Mouse (Mus musculus): ENCODE measurements around the gene Slc6a6. TPM values are rescaled to one million over a fixed set of nuclear protein-coding genes. Genes with fewer than 3 reads are reported as not detected.
A peak's percentile ranks its signal among the peaks of the same experiment; 100 is the strongest.

Gene Slc6a6
- polyA plus RNA-seq, 1 experiment from 2014 or later = 40.8 TPM

DNA sequence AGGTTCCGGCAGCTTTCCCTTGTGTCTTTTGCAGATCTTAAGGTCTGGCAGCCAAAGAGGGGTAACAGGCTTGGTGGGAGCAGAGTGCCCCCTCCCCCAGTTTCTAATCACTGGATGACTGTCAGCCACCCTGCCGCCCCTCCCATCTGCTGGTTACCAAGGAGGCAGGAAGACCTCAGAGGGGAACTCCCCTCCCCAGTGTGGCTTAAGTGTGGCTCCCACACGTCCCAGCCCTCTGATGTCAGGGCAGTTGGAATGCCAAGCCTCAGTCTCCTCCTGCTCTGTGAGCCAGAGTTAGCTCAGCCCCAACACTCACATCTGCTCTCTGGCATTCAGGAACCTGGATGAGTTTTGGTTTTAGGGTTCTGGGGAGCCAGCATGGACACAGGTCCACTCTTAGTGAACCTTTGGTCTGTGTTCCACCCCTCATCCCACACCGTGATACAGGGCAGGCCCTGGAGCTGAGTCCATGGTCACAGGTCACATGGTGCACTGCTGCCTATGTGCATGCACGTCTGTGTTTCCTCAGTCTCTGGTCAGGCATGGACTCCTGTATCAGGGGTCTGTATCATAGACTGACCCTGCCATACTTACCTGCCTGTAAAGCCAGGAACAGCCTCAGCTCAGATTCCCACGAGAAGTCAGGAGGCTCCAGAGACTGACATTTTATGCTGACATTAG is 45.2 kb downstream of the Slc6a6 start:
- H3K27ac ChIP-seq (replicated peaks; ENCODE audit: low read depth, low read length) = no peak overlapping the region; the same call in 1 of the 2 replicates
- WGBS = 40% methylated on average over 6 of the region's 6 CpGs
- H3K9ac ChIP-seq (ENCODE audit: low read depth, low read length) = no peak overlapping the region
- H3K36me3 ChIP-seq (ENCODE audit: control insufficient read depth, insufficient read depth, low read length) = peaks cover 70% of the 10 kb centered on the region
- H3K4me1 ChIP-seq (ENCODE audit: control insufficient read depth, insufficient read depth, low read length) = peaks cover 13% of the 10 kb centered on the region
- no peaks in the 10 kb centered on the region for H3K27me3 ChIP-seq (replicated peaks; ENCODE audit: control insufficient read depth, insufficient read depth, low read length)
- DNase-seq (ENCODE audit: low spot score) (peak; percentile 50), ATAC-seq (ENCODE audit: low read depth) (peak; percentile 31; the same call in 1 of the 2 replicates)
- H3K4me2 ChIP-seq (ENCODE audit: low read depth, low read length) = no peak overlapping the region
- H3K9me3 ChIP-seq (ENCODE audit: control insufficient read depth, low read length) = no peaks in the 10 kb centered on the region
- H3K4me3 ChIP-seq (ENCODE audit: low read depth, low read length) = no peak overlapping the region

DNA sequence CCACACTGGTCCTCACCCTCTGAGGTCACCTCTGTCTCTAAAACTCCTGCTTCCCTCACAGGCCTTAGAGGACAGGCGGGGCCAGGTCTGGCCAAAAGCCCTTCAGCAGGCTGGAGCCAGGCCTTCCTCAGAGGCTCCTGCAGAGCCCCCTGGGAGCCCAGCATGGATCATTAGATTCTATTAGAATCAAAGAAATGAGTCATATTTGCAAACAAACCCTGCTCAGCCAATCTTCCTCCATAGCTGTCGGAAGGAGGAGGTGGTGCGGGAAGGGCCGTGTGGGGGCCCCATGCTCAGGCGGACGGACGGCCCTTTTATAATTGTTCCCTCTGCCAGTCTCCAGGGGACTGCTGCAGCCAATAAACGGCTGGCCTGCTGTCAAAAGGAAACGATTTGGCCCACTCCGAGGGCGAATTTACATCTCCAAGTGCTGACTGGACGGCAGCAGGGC is 45.8 kb downstream of the Slc6a6 start:
- WGBS = 19% methylated on average over 12 of the region's 12 CpGs
- peaks cover 68% of the 10 kb centered on the region for H3K36me3 ChIP-seq (ENCODE audit: control insufficient read depth, insufficient read depth, low read length)
- H3K4me1 ChIP-seq (ENCODE audit: control insufficient read depth, insufficient read depth, low read length) = peaks cover 13% of the 10 kb centered on the region
- DNase-seq (ENCODE audit: low spot score) = peak; percentile 87
- peak; percentile 74 for ATAC-seq (ENCODE audit: low read depth)
- H3K27ac ChIP-seq (replicated peaks; ENCODE audit: low read depth, low read length) = peak overlapping the region; percentile 24
- no peak overlapping the region for H3K9ac ChIP-seq (ENCODE audit: low read depth, low read length)
- no peak overlapping the region for H3K4me2 ChIP-seq (ENCODE audit: low read depth, low read length)
- no peaks in the 10 kb centered on the region for H3K27me3 ChIP-seq (replicated peaks; ENCODE audit: control insufficient read depth, insufficient read depth, low read length)
- H3K9me3 ChIP-seq (ENCODE audit: control insufficient read depth, low read length) = no peaks in the 10 kb centered on the region
- H3K4me3 ChIP-seq (ENCODE audit: low read depth, low read length) = no peak overlapping the region

DNA sequence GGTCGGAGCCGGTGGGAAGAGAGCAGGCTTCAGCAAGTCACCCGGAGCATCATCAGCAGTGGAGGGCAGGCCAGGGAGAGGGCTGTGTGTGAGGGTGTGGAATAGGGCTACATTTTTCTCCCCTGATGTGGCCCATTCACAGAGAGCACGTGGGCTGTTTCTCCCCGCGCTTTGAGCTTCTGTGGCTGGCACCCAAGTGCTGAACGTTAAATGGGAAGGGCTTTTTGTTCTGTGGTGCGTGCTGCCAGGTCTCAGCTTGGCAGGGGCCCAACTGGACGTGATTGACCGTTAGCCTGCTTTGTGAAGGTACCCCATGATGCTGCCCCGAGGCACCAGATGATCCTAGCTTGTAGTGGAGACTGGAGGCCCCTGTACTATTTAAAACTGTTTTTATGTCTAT is 48.3 kb downstream of the Slc6a6 start:
- peaks cover 68% of the 10 kb centered on the region for H3K36me3 ChIP-seq (ENCODE audit: control insufficient read depth, insufficient read depth, low read length)
- H3K27me3 ChIP-seq (replicated peaks; ENCODE audit: control insufficient read depth, insufficient read depth, low read length) = no peaks in the 10 kb centered on the region
- no peaks in the 10 kb centered on the region for H3K9me3 ChIP-seq (ENCODE audit: control insufficient read depth, low read length)
- H3K27ac ChIP-seq (replicated peaks; ENCODE audit: low read depth, low read length) = no peak overlapping the region
- ATAC-seq (ENCODE audit: low read depth) = no peak
- H3K9ac ChIP-seq (ENCODE audit: low read depth, low read length) = no peak overlapping the region
- DNase-seq (ENCODE audit: low spot score) = peak; percentile 21
- WGBS = 78% methylated on average over 11 of the region's 11 CpGs
- H3K4me3 ChIP-seq (ENCODE audit: low read depth, low read length) = no peak overlapping the region
- H3K4me1 ChIP-seq (ENCODE audit: control insufficient read depth, insufficient read depth, low read length) = peaks cover 18% of the 10 kb centered on the region
- H3K4me2 ChIP-seq (ENCODE audit: low read depth, low read length) = no peak overlapping the region

DNA sequence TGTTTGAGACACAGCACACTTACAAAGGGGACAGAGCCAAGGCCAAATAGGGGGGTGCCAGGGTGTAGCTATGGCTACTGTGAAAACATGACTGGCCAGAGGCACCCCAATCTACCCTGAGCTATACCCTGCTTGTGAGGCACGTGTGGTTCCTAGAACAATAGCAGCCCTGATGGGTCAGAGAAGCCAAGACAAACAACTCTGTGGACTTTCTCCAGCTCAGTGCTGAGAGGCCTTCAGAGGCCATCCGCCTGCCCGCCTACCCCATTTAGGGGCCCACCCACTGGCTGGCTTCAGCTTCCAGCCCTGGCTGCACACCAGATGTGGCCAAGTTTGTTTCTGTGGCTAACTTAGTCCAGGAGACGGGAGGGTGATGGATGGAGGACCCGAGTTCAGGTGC is 52.6 kb downstream of the Slc6a6 start:
- Histone ChIP-seq H3K27me3 (replicated peaks; ENCODE audit: control insufficient read depth, insufficient read depth, low read length) (no peaks in the 10 kb centered on the region), H3K4me2 (ENCODE audit: low read depth, low read length) (no peak overlapping the region), H3K36me3 (ENCODE audit: control insufficient read depth, insufficient read depth, low read length) (peaks cover 82% of the 10 kb centered on the region), H3K27ac (replicated peaks; ENCODE audit: low read depth, low read length) (peak overlapping the region; percentile 40; the same call in 1 of the 2 replicates), H3K9me3 (ENCODE audit: control insufficient read depth, low read length) (no peaks in the 10 kb centered on the region), H3K4me1 (ENCODE audit: control insufficient read depth, insufficient read depth, low read length) (0 out of 2 replicates have a peak, but pooled peaks cover 5% of the 10 kb centered on the region), H3K9ac (ENCODE audit: low read depth, low read length) (no peak overlapping the region), H3K4me3 (ENCODE audit: low read depth, low read length) (no peak overlapping the region)
- no peak for ATAC-seq (ENCODE audit: low read depth)
- 43% methylated on average over 5 of the region's 5 CpGs for WGBS
- peak; percentile 74 for DNase-seq (ENCODE audit: low spot score)

DNA sequence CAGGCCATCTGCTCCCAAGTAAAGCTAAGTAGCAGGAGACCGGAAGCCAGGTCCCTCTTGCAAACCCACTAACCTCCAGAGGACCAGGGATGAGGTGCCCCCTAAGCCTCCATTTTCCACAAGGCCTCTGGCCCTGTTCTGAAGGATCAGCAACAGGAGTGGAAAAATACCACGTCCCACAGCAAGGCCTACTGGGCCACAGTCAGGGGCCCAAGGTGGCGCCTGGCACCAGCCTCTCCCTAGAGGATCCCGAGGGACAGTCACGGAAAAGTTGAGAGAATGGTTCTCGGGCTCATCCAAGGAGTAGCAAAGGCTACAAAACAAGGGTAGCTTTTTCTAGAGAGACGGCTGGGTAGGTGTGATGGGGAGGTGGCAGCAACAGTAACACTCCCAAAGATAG is 53.6 kb downstream of the Slc6a6 start:
- WGBS = 87% methylated on average over 7 of the region's 7 CpGs
- Histone ChIP-seq H3K4me1 (ENCODE audit: control insufficient read depth, insufficient read depth, low read length) (0 out of 2 replicates have a peak, but pooled peaks cover 5% of the 10 kb centered on the region), H3K4me2 (ENCODE audit: low read depth, low read length) (no peak overlapping the region), H3K4me3 (ENCODE audit: low read depth, low read length) (no peak overlapping the region), H3K27me3 (replicated peaks; ENCODE audit: control insufficient read depth, insufficient read depth, low read length) (no peaks in the 10 kb centered on the region), H3K27ac (replicated peaks; ENCODE audit: low read depth, low read length) (no peak overlapping the region), H3K9ac (ENCODE audit: low read depth, low read length) (no peak overlapping the region), H3K9me3 (ENCODE audit: control insufficient read depth, low read length) (no peaks in the 10 kb centered on the region), H3K36me3 (ENCODE audit: control insufficient read depth, insufficient read depth, low read length) (peaks cover 82% of the 10 kb centered on the region)
- ATAC-seq (ENCODE audit: low read depth) (no peak), DNase-seq (ENCODE audit: low spot score) (no peak)

DNA sequence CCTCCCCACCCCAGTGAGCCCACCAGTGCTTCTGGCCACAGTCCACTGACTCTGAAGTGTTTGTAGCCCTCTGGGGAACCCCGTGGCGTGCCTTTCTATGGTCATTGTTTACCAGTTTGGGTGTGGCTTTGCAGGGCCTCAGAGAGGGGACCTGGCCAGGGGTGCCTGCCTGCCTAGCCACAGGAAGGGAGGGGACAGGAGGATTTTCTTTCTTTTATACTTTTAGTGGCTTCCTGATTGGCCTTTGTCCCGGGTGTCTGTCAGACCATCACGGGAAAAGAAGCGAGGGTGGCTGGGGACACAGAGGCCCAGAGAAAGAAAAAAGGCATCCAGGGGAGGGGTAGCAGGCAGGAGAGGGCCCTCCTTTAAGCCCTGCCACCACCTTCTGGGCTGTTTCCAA is 54.2 kb downstream of the Slc6a6 start:
- Histone ChIP-seq H3K9me3 (ENCODE audit: control insufficient read depth, low read length) (no peaks in the 10 kb centered on the region), H3K27ac (replicated peaks; ENCODE audit: low read depth, low read length) (no peak overlapping the region), H3K4me1 (ENCODE audit: control insufficient read depth, insufficient read depth, low read length) (0 out of 2 replicates have a peak, but pooled peaks cover 5% of the 10 kb centered on the region), H3K4me3 (ENCODE audit: low read depth, low read length) (no peak overlapping the region), H3K27me3 (replicated peaks; ENCODE audit: control insufficient read depth, insufficient read depth, low read length) (no peaks in the 10 kb centered on the region), H3K9ac (ENCODE audit: low read depth, low read length) (no peak overlapping the region), H3K4me2 (ENCODE audit: low read depth, low read length) (no peak overlapping the region), H3K36me3 (ENCODE audit: control insufficient read depth, insufficient read depth, low read length) (peaks cover 82% of the 10 kb centered on the region)
- DNase-seq (ENCODE audit: low spot score) = no peak
- 47% methylated on average over 5 of the region's 5 CpGs for WGBS
- ATAC-seq (ENCODE audit: low read depth) = no peak

DNA sequence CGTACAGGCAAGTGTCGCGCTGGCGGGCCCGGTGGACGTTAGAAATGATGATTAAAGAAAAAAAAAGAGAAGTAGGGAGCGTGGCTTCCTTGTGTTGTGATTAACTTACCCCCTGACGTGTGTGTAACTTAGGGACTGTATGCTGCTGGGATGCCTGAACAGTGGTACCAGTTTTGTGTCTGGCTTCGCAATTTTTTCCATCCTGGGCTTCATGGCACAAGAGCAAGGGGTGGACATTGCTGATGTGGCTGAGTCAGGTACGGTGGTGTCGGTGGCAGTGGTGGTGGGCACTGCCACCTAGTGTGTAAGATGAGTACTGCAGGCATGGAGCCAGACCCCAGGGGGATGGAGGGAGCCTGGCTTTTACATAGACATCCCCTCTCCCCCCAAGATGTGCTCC is 57.2 kb downstream of the Slc6a6 start:
- no peaks in the 10 kb centered on the region for H3K27me3 ChIP-seq (replicated peaks; ENCODE audit: control insufficient read depth, insufficient read depth, low read length)
- no peak overlapping the region for H3K27ac ChIP-seq (replicated peaks; ENCODE audit: low read depth, low read length)
- ATAC-seq (ENCODE audit: low read depth) (peak; percentile 66), DNase-seq (ENCODE audit: low spot score) (peak; percentile 55)
- H3K36me3 ChIP-seq (ENCODE audit: control insufficient read depth, insufficient read depth, low read length) = peaks cover 70% of the 10 kb centered on the region
- no peaks in the 10 kb centered on the region for H3K9me3 ChIP-seq (ENCODE audit: control insufficient read depth, low read length)
- no peak overlapping the region for H3K4me3 ChIP-seq (ENCODE audit: low read depth, low read length)
- no peak overlapping the region for H3K9ac ChIP-seq (ENCODE audit: low read depth, low read length)
- H3K4me1 ChIP-seq (ENCODE audit: control insufficient read depth, insufficient read depth, low read length) = 0 out of 2 replicates have a peak, but pooled peaks cover 5% of the 10 kb centered on the region
- WGBS = 62% methylated on average over 11 of the region's 11 CpGs
- H3K4me2 ChIP-seq (ENCODE audit: low read depth, low read length) = no peak overlapping the region

DNA sequence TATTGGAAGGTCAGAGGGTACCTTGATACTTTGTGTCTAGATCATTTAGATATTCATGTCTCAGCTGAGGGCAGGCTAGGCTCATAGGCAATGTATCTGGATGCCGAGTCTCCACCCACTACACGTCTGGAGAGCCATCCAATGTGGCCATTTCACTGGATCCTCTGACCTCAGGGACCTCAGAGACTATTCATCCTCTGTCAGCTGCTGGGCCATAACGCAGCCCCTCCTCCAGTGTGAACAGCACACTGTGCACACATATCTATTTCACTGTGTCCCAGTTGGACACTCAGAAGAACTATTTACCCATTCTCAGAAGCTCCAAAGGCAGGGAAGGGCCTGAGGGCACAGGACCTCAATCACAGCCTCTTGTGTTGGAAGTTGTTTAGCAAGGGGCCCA is 58.6 kb downstream of the Slc6a6 start:
- Histone ChIP-seq H3K4me3 (ENCODE audit: low read depth, low read length) (no peak overlapping the region), H3K36me3 (ENCODE audit: control insufficient read depth, insufficient read depth, low read length) (peaks cover 62% of the 10 kb centered on the region), H3K27ac (replicated peaks; ENCODE audit: low read depth, low read length) (no peak overlapping the region), H3K4me2 (ENCODE audit: low read depth, low read length) (no peak overlapping the region), H3K9ac (ENCODE audit: low read depth, low read length) (no peak overlapping the region), H3K9me3 (ENCODE audit: control insufficient read depth, low read length) (no peaks in the 10 kb centered on the region), H3K4me1 (ENCODE audit: control insufficient read depth, insufficient read depth, low read length) (no peaks in the 10 kb centered on the region), H3K27me3 (replicated peaks; ENCODE audit: control insufficient read depth, insufficient read depth, low read length) (no peaks in the 10 kb centered on the region)
- DNase-seq (ENCODE audit: low spot score) (no peak), ATAC-seq (ENCODE audit: low read depth) (no peak)
- 68% methylated on average over 3 of the region's 3 CpGs for WGBS

DNA sequence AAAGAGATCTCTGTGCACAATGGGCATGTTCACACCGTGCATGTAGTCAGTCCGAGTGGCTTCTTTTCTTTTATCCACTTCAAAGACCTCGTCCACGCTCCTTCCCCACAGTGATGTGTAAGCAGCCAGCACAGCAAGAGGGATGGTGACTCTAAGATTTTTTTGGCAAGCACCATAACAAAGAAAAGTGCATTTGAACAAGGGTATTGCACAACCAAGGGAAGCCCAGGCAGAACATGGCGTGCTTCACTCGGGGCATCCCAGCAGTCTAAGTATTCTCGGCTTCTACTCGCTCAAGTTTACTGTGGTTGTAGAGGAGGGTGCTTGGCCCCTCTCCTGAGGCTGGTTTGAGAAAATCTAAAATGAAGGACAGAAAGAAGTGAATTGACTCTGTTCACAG is 59.1 kb downstream of the Slc6a6 start:
- H3K4me1 ChIP-seq (ENCODE audit: control insufficient read depth, insufficient read depth, low read length) = no peaks in the 10 kb centered on the region
- no peak overlapping the region for H3K4me3 ChIP-seq (ENCODE audit: low read depth, low read length)
- H3K9ac ChIP-seq (ENCODE audit: low read depth, low read length) = 0 out of 2 replicates have a peak overlapping the region, but pooled peaks have one; percentile 31
- H3K27ac ChIP-seq (replicated peaks; ENCODE audit: low read depth, low read length) = no peak overlapping the region
- no peak for DNase-seq (ENCODE audit: low spot score)
- H3K27me3 ChIP-seq (replicated peaks; ENCODE audit: control insufficient read depth, insufficient read depth, low read length) = no peaks in the 10 kb centered on the region
- H3K9me3 ChIP-seq (ENCODE audit: control insufficient read depth, low read length) = no peaks in the 10 kb centered on the region
- peaks cover 63% of the 10 kb centered on the region for H3K36me3 ChIP-seq (ENCODE audit: control insufficient read depth, insufficient read depth, low read length)
- no peak overlapping the region for H3K4me2 ChIP-seq (ENCODE audit: low read depth, low read length)
- ATAC-seq (ENCODE audit: low read depth) = no peak
- WGBS = 85% methylated on average over 8 of the region's 8 CpGs

All from embryonic facial prominence, embryonic 14.5 days (tissue).